20 mouse cellular contexts compared by ENCODE assay signal in the genomic region with DNA sequence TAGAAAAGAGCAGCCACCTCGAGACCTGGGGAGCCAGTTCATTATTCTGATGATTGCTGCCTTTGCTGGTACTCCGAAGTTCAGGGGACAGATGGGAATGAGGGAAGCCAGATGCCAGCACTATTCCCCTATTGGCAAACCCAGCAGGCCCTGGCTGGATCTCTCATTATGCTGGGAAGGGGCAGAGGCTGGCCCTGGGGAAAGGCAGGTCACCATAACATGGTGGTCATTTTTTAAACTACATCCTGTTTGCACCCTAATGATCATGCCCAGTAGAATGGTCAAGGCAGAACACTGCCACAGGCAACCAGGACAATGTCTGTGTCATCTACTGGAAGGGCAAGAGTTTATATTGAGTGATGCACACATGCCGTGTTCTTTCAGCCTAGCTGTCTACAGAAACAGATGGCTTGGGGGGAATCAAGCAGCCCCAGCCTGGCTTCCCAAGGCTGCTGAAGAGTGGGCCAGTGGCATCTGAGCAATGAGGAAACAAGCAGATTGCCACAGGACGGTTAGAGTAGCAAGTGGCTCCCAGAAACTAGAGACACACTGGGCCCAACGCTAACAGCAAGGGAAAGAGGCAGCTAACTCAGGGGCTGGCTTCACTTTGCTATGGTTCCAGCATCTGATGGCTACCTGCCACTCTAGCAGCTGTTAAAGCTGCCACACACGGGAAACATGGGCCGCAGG.
DNase-seq lines count a peak whose midpoint lies in the region; ATAC-seq and TF ChIP-seq lines count a peak whose summit lies in the region.
"Had no signal": no experiment of that assay in that cellular context is flagged by ENCODE, and none has a peak within 500 bp of the region (broad histone marks: within the 10 kb centered on the region; RNA-seq: fewer than 3 reads in every experiment).

No protein-coding gene starts in this region.

- no peaks in the 10 kb centered on the region for H3K9me3 ChIP-seq in forebrain, postnatal 0 days (ENCODE audit: low read length)
- H3K9me3 ChIP-seq: hindbrain, embryonic 15.5 days; neural tube, embryonic 12.5 days had no signal

- H3K4me2 ChIP-seq in forebrain, postnatal 0 days (ENCODE audit: low read depth), result no peak overlapping the region
- H3K4me2 ChIP-seq: hindbrain, embryonic 15.5 days; neural tube, embryonic 12.5 days had no signal

- intact Hi-C loops in left cerebral cortex, postnatal 4 days (cut with DNase I), result no loop called here
- intact Hi-C loops in left cerebral cortex, postnatal 36 days (cut with DNase I), result no loop called here

- H3K9ac ChIP-seq in forebrain, postnatal 0 days, result no peak overlapping the region
- H3K9ac ChIP-seq: hindbrain, embryonic 15.5 days; liver, postnatal 0 days; neural tube, embryonic 12.5 days had no signal

- no peak for TF ChIP-seq CTCF in forebrain, postnatal 0 days (IDR thresholded peaks at IDR 0.05; ENCODE audit: low read depth)

- WGBS in forebrain, postnatal 0 days, result 62% methylated on average over 7 of the region's 7 CpGs

- H3K36me3 ChIP-seq in forebrain, postnatal 0 days (ENCODE audit: insufficient read depth), result peaks cover 18% of the 10 kb centered on the region
- H3K36me3 ChIP-seq: neural tube, embryonic 12.5 days had no signal

- H3K4me3 ChIP-seq in forebrain, postnatal 0 days (ENCODE audit: low read depth, low read length), result no peak overlapping the region
- H3K4me3 ChIP-seq: heart, adult 2 months; hindbrain, embryonic 15.5 days; neural tube, embryonic 12.5 days had no signal

- no peaks in the 10 kb centered on the region for H3K4me1 ChIP-seq in forebrain, postnatal 0 days (ENCODE audit: insufficient read depth)

- peak; percentile 74; the same call in 1 of the 2 replicates for ATAC-seq in forebrain, postnatal 0 days
- ATAC-seq: activated CD4-positive, CD25-positive, alpha-beta regulatory T cell, adult 4 months; liver, postnatal 0 days; Patski had no signal

- H3K27me3 ChIP-seq in forebrain, postnatal 0 days (ENCODE audit: insufficient read depth, low read length), result no peaks in the 10 kb centered on the region
- H3K27me3 ChIP-seq: hindbrain, embryonic 15.5 days; neural tube, embryonic 12.5 days; Patski had no signal

- peak; percentile 77 for DNase-seq in left cerebral cortex, postnatal 4 days
- no peak for DNase-seq in left cerebral cortex, postnatal 36 days (ENCODE audit: low spot score in 2 of 2)
- peak; percentile 63 for DNase-seq in cerebellum, adult 9-10 months
- peak; percentile 52 for DNase-seq in forebrain, postnatal 0 days
- DNase-seq in layer of hippocampus, postnatal 14 days (ENCODE audit: low spot score in 2 of 2), result peak; percentile 73 to 82
- no peak for DNase-seq in B cell, adult 2 months
- DNase-seq in kidney, adult 9 months, result no peak
- DNase-seq in kidney, postnatal 14 days, result no peak
- DNase-seq: adrenal gland, postnatal 25 days; gastrocnemius, postnatal 14 days; heart, adult 2 months; kidney, adult 11 months; liver; liver, postnatal 0 days; right cerebral cortex, postnatal 14 days; thymus, postnatal 14 days had no signal

- H3K27ac ChIP-seq in forebrain, postnatal 0 days (ENCODE audit: low read depth, low read length), result peak overlapping the region; percentile 23; the same call in 1 of the 2 replicates
- H3K27ac ChIP-seq: heart, adult 2 months; hindbrain, embryonic 15.5 days; neural tube, embryonic 12.5 days had no signal

Comparison
In these comparisons a context has a peak if more than half of its experiments do, and no peak if none do; other contexts are left out.
1. DNase-seq: peak in left cerebral cortex, postnatal 4 days (single experiment), cerebellum, adult 9-10 months (single experiment), forebrain, postnatal 0 days (single experiment) and layer of hippocampus, postnatal 14 days (2 of 2); none in left cerebral cortex, postnatal 36 days (0 of 2), B cell, adult 2 months (0 of 2), kidney, adult 9 months (single experiment) and kidney, postnatal 14 days (single experiment).